Mouse (Mus musculus): Measurements from ENCODE around the gene Vmn2r24. TPM values are rescaled to one million over a fixed set of nuclear protein-coding genes. Genes with fewer than 3 reads are reported as not detected.
"Not testable (repeated sequence)": the region's sequence is repeated elsewhere in the genome, so short reads cannot be mapped to it uniquely, and the experiment has no call there.

The Vmn2r24 gene
- not detected in 2 replicates for polyA plus RNA-seq (2015; fragmentation: Nextera tagmentation; extraction: Ambion mirVana)

DNA sequence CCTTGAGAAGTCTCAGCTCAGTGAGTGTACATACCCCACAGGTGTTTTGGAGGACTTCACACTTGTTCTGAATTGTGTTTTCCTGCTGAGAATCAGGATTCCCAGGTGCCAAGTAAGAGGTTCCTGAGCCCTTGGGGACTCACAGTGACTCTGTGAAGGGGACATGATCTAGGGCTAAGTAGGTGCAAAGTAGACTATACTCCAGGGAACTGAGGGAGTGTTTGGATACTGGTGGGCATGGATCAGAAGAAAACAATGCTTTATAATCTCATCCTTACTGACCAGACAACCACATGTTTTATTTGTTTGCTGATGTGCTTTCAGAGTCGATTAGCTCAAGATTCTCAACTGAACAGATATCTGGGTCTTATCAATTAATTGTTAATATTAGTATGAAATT is at the start of gene Vmn2r24:
Gene Vmn2r24, plus strand, starts transcription at position 301 of the 400 bp plus-strand sequence.
- WGBS, result 76% methylated on average over 1 of the region's 1 CpGs
- ATAC-seq (replicated peaks; ENCODE audit: low FRiP score, low read depth), result no peak
- H3K4me1 ChIP-seq (replicated peaks; ENCODE audit: insufficient read depth, low read length), result no peaks in the 10 kb centered on the region

DNA sequence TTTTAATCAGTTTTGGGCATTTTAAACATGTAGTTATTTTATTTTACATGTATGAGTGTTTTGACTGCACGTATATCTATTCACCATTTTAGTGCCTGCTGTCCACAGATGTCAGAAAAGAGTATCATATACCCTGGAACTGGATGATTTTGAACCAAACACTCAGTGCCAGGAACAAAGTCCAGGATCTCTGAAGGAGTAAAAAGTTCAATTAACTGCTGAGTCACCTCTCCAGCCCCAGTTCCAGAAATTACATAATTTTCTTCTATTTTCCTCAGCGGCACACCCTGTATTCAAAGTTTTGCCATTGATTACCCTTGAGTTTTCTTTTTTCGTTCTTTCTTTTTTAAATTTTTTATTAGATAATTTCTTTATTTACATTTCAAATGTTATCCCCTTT is 8.6 kb upstream of the Vmn2r24 start:
- Histone ChIP-seq H3K4me1 (replicated peaks; ENCODE audit: insufficient read depth, low read length) (no peaks in the 10 kb centered on the region), H3K4me2 (ENCODE audit: low read length) (no peak overlapping the region), H3K36me3 (ENCODE audit: insufficient read depth, low read length) (no peaks in the 10 kb centered on the region), H3K4me3 (replicated peaks; ENCODE audit: low read depth, low read length) (no peak overlapping the region), H3K27ac (no peak overlapping the region), H3K9ac (ENCODE audit: low read depth, low read length) (no peak overlapping the region), H3K9me3 (replicated peaks; ENCODE audit: low read length) (no peaks in the 10 kb centered on the region), H3K27me3 (ENCODE audit: insufficient read depth, low read length) (no peaks in the 10 kb centered on the region)
- DNase-seq (ENCODE audit: low spot score) (no peak), ATAC-seq (replicated peaks; ENCODE audit: low FRiP score, low read depth) (no peak)
- TF ChIP-seq CTCF (IDR thresholded peaks at IDR 0.05; ENCODE audit: low read depth), result no peak
- WGBS, result 81% methylated on average over 3 of the region's 3 CpGs

More for the DNA sequence above, at the start of gene Vmn2r24:
- no peak within 1 kb of the TSS for H3K9ac ChIP-seq (ENCODE audit: low read depth, low read length)
- DNase-seq (ENCODE audit: low spot score), result no peak
- no peak for TF ChIP-seq CTCF (IDR thresholded peaks at IDR 0.05; ENCODE audit: low read depth)
- H3K27ac ChIP-seq, result no peak within 1 kb of the TSS
- H3K27me3 ChIP-seq (ENCODE audit: insufficient read depth, low read length), result no peaks in the 10 kb centered on the region
- no peak within 1 kb of the TSS for H3K4me2 ChIP-seq (ENCODE audit: low read length)
- no peak within 1 kb of the TSS for H3K4me3 ChIP-seq (replicated peaks; ENCODE audit: low read depth, low read length)
- no peaks in the 10 kb centered on the region for H3K9me3 ChIP-seq (replicated peaks; ENCODE audit: low read length)
- no peaks in the 10 kb centered on the region for H3K36me3 ChIP-seq (ENCODE audit: insufficient read depth, low read length)

DNA sequence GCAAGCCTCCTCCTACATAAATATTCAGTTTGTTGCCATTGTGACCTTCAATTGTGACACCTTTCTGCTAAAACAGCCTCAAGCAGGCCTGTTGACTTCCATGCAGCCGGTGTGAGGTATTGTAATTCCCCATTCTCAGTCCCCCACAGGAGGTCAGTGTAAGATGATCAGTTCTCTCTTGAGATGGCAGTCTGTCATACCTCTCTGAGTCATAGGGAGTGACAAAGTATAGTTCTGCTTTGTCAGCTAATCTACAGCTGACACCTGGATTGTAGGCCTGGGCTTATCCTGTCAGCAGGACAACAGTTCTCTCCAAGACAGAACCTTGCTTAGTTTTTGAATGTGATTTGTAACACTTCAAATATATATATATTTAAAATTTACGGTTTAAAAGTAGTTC is 6.2 kb downstream of the Vmn2r24 start:
- ATAC-seq (replicated peaks; ENCODE audit: low FRiP score, low read depth) (no peak), DNase-seq (ENCODE audit: low spot score) (no peak)
- Histone ChIP-seq H3K9ac (ENCODE audit: low read depth, low read length) (no peak overlapping the region), H3K4me3 (replicated peaks; ENCODE audit: low read depth, low read length) (no peak overlapping the region), H3K4me1 (replicated peaks; ENCODE audit: insufficient read depth, low read length) (no peaks in the 10 kb centered on the region), H3K4me2 (ENCODE audit: low read length) (no peak overlapping the region), H3K27me3 (ENCODE audit: insufficient read depth, low read length) (no peaks in the 10 kb centered on the region), H3K36me3 (ENCODE audit: insufficient read depth, low read length) (no peaks in the 10 kb centered on the region), H3K9me3 (replicated peaks; ENCODE audit: low read length) (no peaks in the 10 kb centered on the region), H3K27ac (no peak overlapping the region)
- no peak for TF ChIP-seq CTCF (IDR thresholded peaks at IDR 0.05; ENCODE audit: low read depth)
- WGBS, result 59% methylated on average over 2 of the region's 2 CpGs

DNA sequence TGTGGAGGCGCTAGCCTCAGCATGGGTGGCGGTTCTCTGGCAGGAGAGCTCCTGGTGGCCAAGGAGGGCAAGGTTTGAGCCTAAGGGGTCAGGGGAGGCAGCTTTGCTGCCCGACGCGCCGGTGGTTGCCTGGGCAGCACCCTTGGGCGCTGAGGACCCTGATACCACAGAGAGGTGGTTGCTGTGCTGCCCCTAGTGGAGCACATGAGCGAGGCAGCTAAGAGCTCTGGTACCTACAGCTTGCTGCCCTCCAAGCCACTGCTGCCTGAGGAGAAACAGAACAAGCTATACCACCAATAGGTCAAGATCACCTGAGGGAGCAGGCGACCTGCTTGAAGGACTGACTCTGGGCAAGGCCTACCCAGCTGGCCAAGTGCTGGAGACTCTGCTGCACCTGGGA is 15.1 kb downstream of the Vmn2r24 start:
- no peak for DNase-seq (ENCODE audit: low spot score)
- H3K9ac ChIP-seq (ENCODE audit: low read depth, low read length), result no peak overlapping the region
- H3K4me3 ChIP-seq (replicated peaks; ENCODE audit: low read depth, low read length), result no peak overlapping the region
- no peak overlapping the region for H3K4me2 ChIP-seq (ENCODE audit: low read length)
- no peaks in the 10 kb centered on the region for H3K4me1 ChIP-seq (replicated peaks; ENCODE audit: insufficient read depth, low read length)
- H3K27ac ChIP-seq, result no peak overlapping the region
- TF ChIP-seq CTCF (IDR thresholded peaks at IDR 0.05; ENCODE audit: low read depth), result 0 out of 2 replicates have a peak, but pooled peaks have one; percentile 26
- 42% methylated on average over 9 of the region's 9 CpGs for WGBS
- ATAC-seq (replicated peaks; ENCODE audit: low FRiP score, low read depth), result no peak
- no peaks in the 10 kb centered on the region for H3K27me3 ChIP-seq (ENCODE audit: insufficient read depth, low read length)
- no peaks in the 10 kb centered on the region for H3K9me3 ChIP-seq (replicated peaks; ENCODE audit: low read length)
- no peaks in the 10 kb centered on the region for H3K36me3 ChIP-seq (ENCODE audit: insufficient read depth, low read length)

DNA sequence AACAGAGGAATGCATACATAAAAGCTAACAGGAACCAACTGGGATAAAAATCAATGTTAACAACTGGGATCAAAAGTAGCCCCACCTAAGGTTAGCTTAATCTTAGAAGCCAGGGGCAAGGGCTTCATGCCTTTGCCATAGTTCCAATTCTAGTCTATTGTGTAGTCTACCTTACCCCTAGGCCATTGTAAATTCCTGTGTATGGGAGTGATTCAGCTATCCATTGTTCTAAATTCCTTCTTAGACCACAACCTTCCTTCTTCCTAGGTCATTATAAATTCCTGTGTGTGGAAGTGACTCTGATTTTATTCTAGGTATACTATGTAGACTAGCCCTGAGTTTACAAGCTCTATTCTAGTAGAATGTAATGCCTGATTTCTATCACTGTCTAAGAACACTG is 31.6 kb downstream of the Vmn2r24 start:
- not testable (repeated sequence) for H3K27me3 ChIP-seq (ENCODE audit: insufficient read depth, low read length); H3K4me1 ChIP-seq (replicated peaks; ENCODE audit: insufficient read depth, low read length); H3K36me3 ChIP-seq (ENCODE audit: insufficient read depth, low read length); H3K9ac ChIP-seq (ENCODE audit: low read depth, low read length); H3K9me3 ChIP-seq (replicated peaks; ENCODE audit: low read length); H3K4me2 ChIP-seq (ENCODE audit: low read length); H3K27ac ChIP-seq; DNase-seq (ENCODE audit: low spot score); H3K4me3 ChIP-seq (replicated peaks; ENCODE audit: low read depth, low read length); ATAC-seq (replicated peaks; ENCODE audit: low FRiP score, low read depth)

DNA sequence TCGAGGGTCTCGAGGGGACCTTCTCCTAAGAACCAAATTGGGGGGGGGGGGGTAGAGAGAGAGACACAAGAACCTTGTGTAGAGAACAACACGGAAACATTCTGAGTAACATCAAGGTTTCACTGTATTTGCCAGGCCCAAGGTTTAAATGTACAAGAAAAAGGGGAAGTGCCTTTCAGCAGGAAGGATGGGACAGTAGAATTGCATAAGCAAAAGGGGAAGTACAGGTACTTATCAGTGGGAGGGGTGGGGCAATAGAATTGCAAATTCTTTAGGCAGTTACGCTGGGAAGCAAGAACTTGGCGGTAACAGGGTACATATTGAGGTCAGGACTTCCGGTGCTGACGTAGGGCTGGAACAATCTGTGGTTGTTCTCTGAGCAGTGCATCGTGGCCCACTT is 41.3 kb downstream of the Vmn2r24 start:
- no peak for TF ChIP-seq CTCF (IDR thresholded peaks at IDR 0.05; ENCODE audit: low read depth)
- no peaks in the 10 kb centered on the region for H3K4me1 ChIP-seq (replicated peaks; ENCODE audit: insufficient read depth, low read length)
- WGBS, result 85% methylated on average over 8 of the region's 8 CpGs

DNA sequence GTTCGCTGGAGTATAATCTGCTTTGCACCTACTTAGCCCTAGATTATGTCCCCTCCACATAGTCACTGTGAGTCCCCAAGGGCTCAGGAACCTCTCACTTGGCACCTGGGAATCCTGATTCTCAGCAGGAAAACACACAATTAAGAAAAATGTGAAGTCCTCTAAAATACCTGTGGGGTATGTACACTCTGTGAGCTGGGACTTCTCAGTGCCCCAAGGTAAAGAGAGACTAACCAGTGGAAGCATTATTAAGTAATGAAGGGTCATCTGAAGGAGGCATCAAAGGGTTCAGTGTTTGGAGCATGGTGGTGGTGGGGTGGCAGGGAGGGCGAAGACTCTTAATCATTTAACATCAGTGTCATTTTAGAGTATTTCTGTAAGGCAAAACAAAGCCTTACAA is 74.7 kb downstream of the Vmn2r24 start, which contains the start of gene Vmn2r25:
Gene Vmn2r25, minus strand, starts transcription at position 101 of the 400 bp plus-strand sequence.
- WGBS, result 60% methylated on average over 1 of the region's 2 CpGs
- H3K4me3 ChIP-seq (replicated peaks; ENCODE audit: low read depth, low read length); ATAC-seq (replicated peaks; ENCODE audit: low FRiP score, low read depth); H3K27me3 ChIP-seq (ENCODE audit: insufficient read depth, low read length); H3K4me1 ChIP-seq (replicated peaks; ENCODE audit: insufficient read depth, low read length); H3K9ac ChIP-seq (ENCODE audit: low read depth, low read length); H3K4me2 ChIP-seq (ENCODE audit: low read length); H3K27ac ChIP-seq; H3K36me3 ChIP-seq (ENCODE audit: insufficient read depth, low read length); H3K9me3 ChIP-seq (replicated peaks; ENCODE audit: low read length); DNase-seq (ENCODE audit: low spot score): not testable (repeated sequence)

More for the DNA sequence above, 41.3 kb downstream of the Vmn2r24 start:
- Histone ChIP-seq H3K9me3 (replicated peaks; ENCODE audit: low read length) (no peaks in the 10 kb centered on the region), H3K27me3 (ENCODE audit: insufficient read depth, low read length) (no peaks in the 10 kb centered on the region), H3K36me3 (ENCODE audit: insufficient read depth, low read length) (no peaks in the 10 kb centered on the region), H3K27ac (no peak overlapping the region), H3K4me2 (ENCODE audit: low read length) (no peak overlapping the region), H3K9ac (ENCODE audit: low read depth, low read length) (no peak overlapping the region), H3K4me3 (replicated peaks; ENCODE audit: low read depth, low read length) (no peak overlapping the region)
- ATAC-seq (replicated peaks; ENCODE audit: low FRiP score, low read depth), result no peak
- no peak for DNase-seq (ENCODE audit: low spot score)

Other genes with a start within 250 kb of the Vmn2r24 start
- not detected in 2 replicates for gene Vmn2r21, start 245.5 kb upstream of the Vmn2r24 start, polyA plus RNA-seq (2015; fragmentation: Nextera tagmentation; extraction: Ambion mirVana)
- not detected in 2 replicates for gene Vmn2r22, start 128.2 kb upstream of the Vmn2r24 start, polyA plus RNA-seq (2015; fragmentation: Nextera tagmentation; extraction: Ambion mirVana)
- gene Vmn2r23, start 76.2 kb upstream of the Vmn2r24 start, polyA plus RNA-seq (2015; fragmentation: Nextera tagmentation; extraction: Ambion mirVana), result not detected in 2 replicates
- not detected in 2 replicates for gene Vmn2r25, start 74.6 kb downstream of the Vmn2r24 start, polyA plus RNA-seq (2015; fragmentation: Nextera tagmentation; extraction: Ambion mirVana)
- not detected in 2 replicates for gene Vmn2r26, start 245.7 kb downstream of the Vmn2r24 start, polyA plus RNA-seq (2015; fragmentation: Nextera tagmentation; extraction: Ambion mirVana)